In the genomic region with DNA sequence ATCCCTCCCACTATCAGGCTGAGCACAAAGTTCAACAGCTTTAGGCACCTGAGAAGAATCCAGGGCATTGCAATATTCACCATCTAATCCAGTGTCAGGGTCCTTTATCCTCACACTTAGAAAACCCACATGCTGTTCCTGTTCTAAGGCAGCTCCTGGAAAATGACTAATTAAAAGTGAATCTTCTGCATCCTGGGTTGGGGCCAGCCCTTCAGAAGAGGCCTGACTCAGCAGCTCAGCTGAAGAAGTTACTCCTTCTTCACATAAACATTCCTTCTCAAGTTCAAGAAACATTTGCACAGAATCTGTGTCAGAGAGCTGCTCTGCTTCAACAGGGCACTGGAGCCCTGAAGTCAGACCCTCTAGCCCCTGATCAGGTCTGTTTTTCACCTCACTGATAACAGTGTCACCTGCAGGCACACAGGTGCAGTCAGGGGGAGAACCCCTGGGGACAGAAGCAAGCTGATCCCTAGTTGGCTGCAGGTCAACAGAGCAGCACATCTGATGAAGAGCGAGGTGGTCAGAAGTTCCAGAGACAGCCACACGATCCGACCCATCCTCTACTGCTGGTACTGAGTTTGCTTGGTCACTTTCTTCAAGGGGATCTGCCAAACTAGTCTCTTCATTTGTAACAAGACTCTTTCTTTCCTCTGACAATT, we compare ENCODE assay signal across 9 mouse cellular contexts.
DNase-seq lines count a peak whose midpoint lies in the region; ATAC-seq lines count a peak whose summit lies in the region.
"Had no signal": no experiment of that assay in that cellular context is flagged by ENCODE, and none has a peak within 500 bp of the region (broad histone marks: within the 10 kb centered on the region; RNA-seq: fewer than 3 reads in every experiment).

No protein-coding gene starts in this region.

- H3K4me2 ChIP-seq in hindbrain, embryonic 15.5 days, result 0 out of 2 replicates have a peak overlapping the region, but pooled peaks have one; percentile 73
- H3K4me2 ChIP-seq in hindbrain, embryonic 16.5 days (ENCODE audit: low read length), result no peak overlapping the region
- peak overlapping the region; percentile 88; the same call in 1 of the 2 replicates for H3K4me2 ChIP-seq in neural tube, embryonic 12.5 days (replicated peaks)
- peak overlapping the region; percentile 93 for H3K4me2 ChIP-seq in neural tube, embryonic 15.5 days
- H3K4me2 ChIP-seq: liver, embryonic 12.5 days had no signal

- no peak for ATAC-seq in hindbrain, embryonic 15.5 days (ENCODE audit: low FRiP score, low read depth)
- ATAC-seq in hindbrain, embryonic 16.5 days, result no peak
- no peak for ATAC-seq in neural tube, embryonic 12.5 days (ENCODE audit: low FRiP score, low read depth)
- ATAC-seq in neural tube, embryonic 15.5 days (ENCODE audit: low FRiP score), result no peak
- ATAC-seq: liver, embryonic 12.5 days had no signal

- no peak overlapping the region for H3K9ac ChIP-seq in hindbrain, embryonic 15.5 days
- no peak overlapping the region for H3K9ac ChIP-seq in hindbrain, embryonic 16.5 days (ENCODE audit: low read depth, low read length)
- H3K9ac ChIP-seq in neural tube, embryonic 12.5 days, result no peak overlapping the region
- no peak overlapping the region for H3K9ac ChIP-seq in neural tube, embryonic 15.5 days (replicated peaks)
- H3K9ac ChIP-seq: liver, embryonic 12.5 days had no signal

- no peaks in the 10 kb centered on the region for H3K36me3 ChIP-seq in hindbrain, embryonic 15.5 days
- H3K36me3 ChIP-seq in hindbrain, embryonic 16.5 days (ENCODE audit: control insufficient read depth, insufficient read depth, low read length), result no peaks in the 10 kb centered on the region
- peaks cover 12% of the 10 kb centered on the region; the same call in 1 of the 2 replicates for H3K36me3 ChIP-seq in neural tube, embryonic 12.5 days
- H3K36me3 ChIP-seq in neural tube, embryonic 15.5 days, result no peaks in the 10 kb centered on the region

- H3K4me1 ChIP-seq in hindbrain, embryonic 15.5 days (replicated peaks), result peaks cover 77% of the 10 kb centered on the region
- peaks cover 69% of the 10 kb centered on the region for H3K4me1 ChIP-seq in hindbrain, embryonic 16.5 days (ENCODE audit: control insufficient read depth, insufficient read depth, low read depth, low read length)
- peaks cover 69% of the 10 kb centered on the region for H3K4me1 ChIP-seq in neural tube, embryonic 12.5 days
- H3K4me1 ChIP-seq in neural tube, embryonic 15.5 days, result peaks cover 78% of the 10 kb centered on the region

- H3K27ac ChIP-seq in hindbrain, embryonic 15.5 days (replicated peaks), result no peak overlapping the region
- H3K27ac ChIP-seq in hindbrain, embryonic 16.5 days (ENCODE audit: low read depth, low read length), result no peak overlapping the region
- no peak overlapping the region for H3K27ac ChIP-seq in neural tube, embryonic 12.5 days
- 0 out of 2 replicates have a peak overlapping the region, but pooled peaks have one; percentile 33 for H3K27ac ChIP-seq in neural tube, embryonic 15.5 days (replicated peaks)
- H3K27ac ChIP-seq: liver, embryonic 12.5 days had no signal

- no peaks in the 10 kb centered on the region for H3K27me3 ChIP-seq in hindbrain, embryonic 15.5 days
- H3K27me3 ChIP-seq in hindbrain, embryonic 16.5 days (replicated peaks; ENCODE audit: control insufficient read depth, insufficient read depth, low read length), result no peaks in the 10 kb centered on the region
- no peaks in the 10 kb centered on the region for H3K27me3 ChIP-seq in neural tube, embryonic 12.5 days (replicated peaks)
- no peaks in the 10 kb centered on the region for H3K27me3 ChIP-seq in neural tube, embryonic 15.5 days (replicated peaks)

- H3K4me3 ChIP-seq in hindbrain, embryonic 15.5 days, result no peak overlapping the region
- no peak overlapping the region for H3K4me3 ChIP-seq in hindbrain, embryonic 16.5 days (ENCODE audit: low read length)
- H3K4me3 ChIP-seq in neural tube, embryonic 12.5 days, result no peak overlapping the region
- H3K4me3 ChIP-seq in neural tube, embryonic 15.5 days (replicated peaks), result no peak overlapping the region
- H3K4me3 ChIP-seq: liver, embryonic 12.5 days had no signal

- 94% methylated on average over 3 of the region's 3 CpGs for WGBS in hindbrain, embryonic 15.5 days
- WGBS in hindbrain, embryonic 16.5 days, result 93% methylated on average over 3 of the region's 3 CpGs
- WGBS in neural tube, embryonic 12.5 days, result 91% methylated on average over 3 of the region's 3 CpGs
- WGBS in neural tube, embryonic 15.5 days, result 91% methylated on average over 3 of the region's 3 CpGs

- H3K9me3 ChIP-seq in hindbrain, embryonic 15.5 days, result no peaks in the 10 kb centered on the region
- H3K9me3 ChIP-seq in hindbrain, embryonic 16.5 days (ENCODE audit: control insufficient read depth, low read length), result no peaks in the 10 kb centered on the region
- no peaks in the 10 kb centered on the region for H3K9me3 ChIP-seq in neural tube, embryonic 12.5 days
- no peaks in the 10 kb centered on the region for H3K9me3 ChIP-seq in neural tube, embryonic 15.5 days (replicated peaks)
- H3K9me3 ChIP-seq: liver, embryonic 12.5 days had no signal

- DNase-seq in adrenal gland, adult 2 months, result peak; percentile 33
- no peak for DNase-seq in adrenal gland, adult 18-20 months (ENCODE audit: low spot score in 2 of 2)
- no peak for DNase-seq in neural tube, embryonic 10.5 days (ENCODE audit: extremely low spot score, low spot score)
- DNase-seq in yolk sac, embryonic 10.5 days (ENCODE audit: low spot score), result no peak
